Mouse (Mus musculus) testis, postnatal 14 days (tissue): ENCODE measurements at regions not wholly inside any gene's neighbourhood (a gene's known extent, or its start where the extent isn't known, plus 50 kb on each side); places are given as distances from the start of the nearest gene placed in this dataset.

Experiments used
- DNase-seq: peaks from one replicate; pipeline ENCODE4 v3.0.0; 2021; ENCODE audit warnings: low spot score

DNA sequence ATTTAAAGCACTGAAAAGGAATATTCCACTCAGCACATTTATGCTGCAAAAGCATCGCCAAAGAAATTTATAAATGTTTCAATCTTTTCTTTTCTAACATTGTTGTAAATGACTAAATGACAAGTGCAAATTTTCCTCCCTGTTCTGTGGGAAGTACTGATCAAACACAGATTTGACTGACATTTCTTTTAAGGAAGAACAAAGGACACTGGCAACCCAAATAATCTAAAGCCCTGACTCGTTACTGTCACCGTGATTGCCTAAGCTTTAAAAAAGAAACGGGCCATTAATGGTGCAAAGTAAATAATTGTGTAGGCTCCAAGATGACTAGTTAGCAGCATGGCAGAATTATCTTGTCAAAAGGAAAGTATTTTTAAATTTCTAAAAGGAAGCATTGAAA is 587.4 kb downstream of the Otol1 start:
- no peak for DNase-seq
